Mouse (Mus musculus) CH12.LX (cell line): ENCODE data around the gene Sidt1. TPM values are rescaled to one million over a fixed set of nuclear protein-coding genes. Genes with fewer than 3 reads are reported as not detected.

Source experiments
- DNase-seq: peaks from one replicate; pipeline ENCODE4 v3.0.0-alpha.2; 2013; ENCODE audit errors: extremely low read depth
- H3K27ac ChIP-seq: 2 replicates; pipeline ENCODE4 v1.5.1; 2012; ENCODE audit warnings: low read depth, mild to moderate bottlenecking, control low read depth, moderate library complexity; ENCODE audit not compliant: insufficient read depth
- H3K27me3 ChIP-seq: replicated peaks from 2 replicates; pipeline ENCODE3; 2012; ENCODE audit warnings: inconsistent platforms
- H3K36me3 ChIP-seq, 2 experiments: replicated peaks in 1 of 2; 2 replicates each; pipeline versions ENCODE3 to v1.6.1; 2012; ENCODE audit warnings: inconsistent platforms in 1 of 2, low read length in 1 of 2, mild to moderate bottlenecking in 1 of 2, mixed read lengths in 1 of 2, moderate library complexity in 1 of 2; ENCODE audit not compliant: control insufficient read depth in 1 of 2, insufficient read depth in 1 of 2
- H3K4me1 ChIP-seq, 2 experiments: 2 replicates each; pipeline ENCODE4 v1.6.1; 2012; ENCODE audit warnings: inconsistent platforms in 1 of 2, moderate library complexity in 1 of 2; ENCODE audit not compliant: insufficient read depth in 2 of 2, control insufficient read depth in 1 of 2
- H3K4me2 ChIP-seq: 2 replicates; pipeline ENCODE4 v1.6.1; 2012; ENCODE audit warnings: low read depth, mild to moderate bottlenecking, control low read depth; ENCODE audit not compliant: poor library complexity, insufficient read depth, severe bottlenecking
- H3K4me3 ChIP-seq, 3 experiments: fragments of 150-350 bp in 1 of 3; sonication (generic) in 1 of 3; replicated peaks in 1 of 3; 2 replicates each; pipeline versions ENCODE3 to v1.5.1; 2011 to 2012; ENCODE audit warnings: low read depth in 2 of 3, low read length in 2 of 3, mild to moderate bottlenecking in 2 of 3, moderate library complexity in 2 of 3, control low read depth in 1 of 3, improper control_type of control experiment in 1 of 3, inconsistent platforms in 1 of 3, mixed read lengths in 1 of 3; ENCODE audit not compliant: poor library complexity in 1 of 3
- H3K79me2 ChIP-seq: replicated peaks from 2 replicates; pipeline ENCODE4 v1.6.1; 2012; ENCODE audit warnings: mild to moderate bottlenecking, moderate library complexity; ENCODE audit not compliant: control insufficient read depth, poor library complexity, insufficient read depth, severe bottlenecking; ENCODE audit errors: extremely low read depth
- H3K9ac ChIP-seq: 2 replicates; pipeline ENCODE4 v1.6.1; 2012; ENCODE audit warnings: low read depth, mild to moderate bottlenecking, control low read depth, moderate library complexity; ENCODE audit not compliant: insufficient read depth
- H3K9me3 ChIP-seq: replicated peaks from 2 replicates; pipeline ENCODE3; 2012; ENCODE audit warnings: low read length, inconsistent platforms, mixed read lengths
- CHD1 ChIP-seq: IDR thresholded peaks from 2 replicates; pipeline ENCODE4 v1.6.1; 2012; ENCODE audit warnings: low read depth, low read length, improper control_type of control experiment, inconsistent platforms
- E2F4 ChIP-seq: IDR thresholded peaks from 2 replicates; pipeline ENCODE4 v1.6.1; 2011; ENCODE audit warnings: low read depth, low read length, improper control_type of control experiment; ENCODE audit not compliant: insufficient replicate concordance
- ELF1 ChIP-seq: IDR thresholded peaks from 2 replicates; pipeline ENCODE4 v1.6.1; 2014; ENCODE audit warnings: low read depth, mild to moderate bottlenecking, inconsistent platforms, low read length, improper control_type of control experiment
- EP300 ChIP-seq: IDR thresholded peaks from 2 replicates; pipeline ENCODE4 v1.6.1; 2011; ENCODE audit warnings: low read length, improper control_type of control experiment
- ETS1 ChIP-seq: conservative IDR thresholded peaks from 2 replicates; pipeline ENCODE4 v1.6.1; 2012; ENCODE audit warnings: low read depth, mild to moderate bottlenecking, inconsistent platforms, low read length, improper control_type of control experiment, moderate library complexity
- IRF4 ChIP-seq: IDR thresholded peaks from 2 replicates; pipeline ENCODE4 v1.6.1; 2014; ENCODE audit warnings: low read depth, mild to moderate bottlenecking, inconsistent platforms, low read length, improper control_type of control experiment
- JUN ChIP-seq: IDR thresholded peaks from 2 replicates; pipeline ENCODE4 v1.6.1; 2011; ENCODE audit warnings: low read depth, mild to moderate bottlenecking, low read length, improper control_type of control experiment, moderate library complexity; ENCODE audit not compliant: insufficient read depth
- MAFK ChIP-seq: IDR thresholded peaks from 2 replicates; pipeline ENCODE4 v1.6.1; 2011; ENCODE audit warnings: low read length, improper control_type of control experiment; ENCODE audit not compliant: insufficient replicate concordance
- MAZ ChIP-seq: IDR thresholded peaks from 2 replicates; pipeline ENCODE4 v1.6.1; 2012; ENCODE audit warnings: low read depth, mild to moderate bottlenecking, inconsistent platforms, low read length, improper control_type of control experiment, moderate library complexity
- MXI1 ChIP-seq: IDR thresholded peaks from 2 replicates; pipeline ENCODE4 v1.6.1; 2011; ENCODE audit warnings: mild to moderate bottlenecking, low read depth, low read length, improper control_type of control experiment
- NRF1 ChIP-seq: IDR thresholded peaks from 2 replicates; pipeline ENCODE4 v1.6.1; 2014; ENCODE audit warnings: low read depth, mild to moderate bottlenecking, inconsistent platforms, low read length, improper control_type of control experiment, moderate library complexity
- PAX5 ChIP-seq: IDR thresholded peaks from 2 replicates; pipeline ENCODE4 v1.6.1; 2012; ENCODE audit warnings: low read length, inconsistent platforms, mixed read lengths
- POLR2A ChIP-seq: IDR thresholded peaks from 2 replicates; pipeline ENCODE4 v1.6.1; 2011; ENCODE audit warnings: low read depth, mild to moderate bottlenecking, improper control_type of control experiment, low read length
- SIN3A ChIP-seq: IDR thresholded peaks from 2 replicates; pipeline ENCODE4 v1.6.1; 2012; ENCODE audit warnings: low read length, improper control_type of control experiment, inconsistent platforms
- TCF12 ChIP-seq: IDR thresholded peaks from 2 replicates; pipeline ENCODE4 v1.6.1; 2014; ENCODE audit warnings: low read depth, mild to moderate bottlenecking, inconsistent platforms, low read length, improper control_type of control experiment
- UBTF ChIP-seq: IDR thresholded peaks from 2 replicates; pipeline ENCODE4 v1.6.1; 2012; ENCODE audit warnings: low read depth, mild to moderate bottlenecking, inconsistent platforms, low read length, improper control_type of control experiment, moderate library complexity
- USF1 ChIP-seq: IDR thresholded peaks from 2 replicates; pipeline ENCODE4 v1.6.1; 2014; ENCODE audit warnings: low read depth, mild to moderate bottlenecking, inconsistent platforms, low read length, improper control_type of control experiment
- USF2 ChIP-seq: conservative IDR thresholded peaks from 2 replicates; pipeline ENCODE4 v1.6.1; 2011; ENCODE audit warnings: low read depth, low read length, improper control_type of control experiment
- ZC3H11A ChIP-seq: IDR thresholded peaks from 2 replicates; pipeline ENCODE4 v1.6.1; 2012; ENCODE audit warnings: low read depth, mild to moderate bottlenecking, inconsistent platforms, low read length, improper control_type of control experiment
- ZKSCAN1 ChIP-seq: IDR thresholded peaks from 2 replicates; pipeline ENCODE4 v1.6.1; 2012; ENCODE audit warnings: low read depth, inconsistent platforms, low read length, improper control_type of control experiment, borderline replicate concordance
- dilution Hi-C: fragments of 300-500 bp; cut with MboI; formaldehyde crosslinking; loops from 2 replicates; pipeline ENCODE4 v1.14.3; 2020; ENCODE audit warnings: low sequenced_read_pairs; ENCODE audit not compliant: extremely low pct_unique_long_range_greater_than_20kb, extremely low pct_ligation_motif_present
- in situ Hi-C: fragments of 300-500 bp; cut with MboI; formaldehyde crosslinking; loops from 3 replicates; pipeline ENCODE4 v1.14.3; 2019; ENCODE audit warnings: low sequenced_read_pairs, low pct_ligation_motif_present, low pct_unique_long_range_greater_than_20kb, mixed read lengths
- polyA plus RNA-seq: library from polyadenylated mRNA; unstranded; fragments of >175 nt; gene quantifications from 2 replicates; pipeline ENCODE4 v1.2.1, GENCODE M21; 2012; ENCODE audit warnings: low read depth; ENCODE audit not compliant: insufficient read length
- total RNA-seq, 2 experiments: library from RNA; depleted of rRNA; stranded (reverse); fragments of 300-350 nt in 1 of 2; fragments of >200 nt in 1 of 2; gene quantifications; 2 replicates each; pipeline ENCODE4 v1.2.3; 2012 to 2014

The Sidt1 gene
- total and polyA plus RNA-seq, 3 experiments = not detected

- Histone ChIP-seq H3K4me2 (no peak overlapping the region), H3K27me3 (no peaks in the 10 kb centered on the region), H3K4me3 (no peak overlapping the region), H3K36me3 (no peaks in the 10 kb centered on the region), H3K79me2 (no peaks in the 10 kb centered on the region), H3K9ac (no peak overlapping the region), H3K9me3 (no peaks in the 10 kb centered on the region), H3K27ac (no peak overlapping the region), H3K4me1 (peaks cover 5 to 6% of the 10 kb centered on the region in 2 experiments; a peak in 2 of 4 replicates)
- no peak for DNase-seq
- in situ Hi-C loops = no loop called here
- dilution Hi-C loops = no loop called here
- TF ChIP-seq JUN (no peak), ZKSCAN1 (no peak), CHD1 (no peak)
Observed at GRCm38 (mm10) chr16:44269578-44269977, 63.4 kb downstream of the Sidt1 start.

GRCm38 (mm10) chr16:44268541-44269215, 64.3 kb downstream of the Sidt1 start:
- in situ Hi-C loops = no loop called here
- H3K4me3 ChIP-seq = no peak overlapping the region
- TF ChIP-seq ELF1 = no peak
- TF ChIP-seq CHD1 = no peak
- TF ChIP-seq NRF1 = no peak
- TF ChIP-seq MXI1 = no peak
- TF ChIP-seq MAFK = no peak
- no peak for TF ChIP-seq ETS1
- TF ChIP-seq E2F4 = no peak
- no peak for TF ChIP-seq IRF4
- TF ChIP-seq PAX5 = no peak
- TF ChIP-seq ZC3H11A = no peak
- TF ChIP-seq USF2 = no peak
- no peak for TF ChIP-seq POLR2A
- no peak overlapping the region for H3K27ac ChIP-seq
- no peaks in the 10 kb centered on the region for H3K9me3 ChIP-seq
- no peak for DNase-seq
- dilution Hi-C loops = no loop called here
- no peaks in the 10 kb centered on the region for H3K27me3 ChIP-seq
- H3K9ac ChIP-seq = no peak overlapping the region
- H3K4me1 ChIP-seq = peaks cover 5 to 6% of the 10 kb centered on the region in 2 experiments; a peak in 2 of 4 replicates
- no peaks in the 10 kb centered on the region for H3K79me2 ChIP-seq
- H3K36me3 ChIP-seq = no peaks in the 10 kb centered on the region
- no peak overlapping the region for H3K4me2 ChIP-seq

- no peak overlapping the region for H3K4me2 ChIP-seq
- H3K4me3 ChIP-seq = no peak overlapping the region
- no peaks in the 10 kb centered on the region for H3K27me3 ChIP-seq
- H3K4me1 ChIP-seq = no peaks in the 10 kb centered on the region
- no peak for DNase-seq
- H3K9ac ChIP-seq = no peak overlapping the region
- TF ChIP-seq TCF12 (no peak), MAZ (no peak), SIN3A (no peak), UBTF (no peak), USF1 (no peak), ZC3H11A (no peak), EP300 (no peak), JUN (no peak), ETS1 (no peak)
- H3K9me3 ChIP-seq = no peaks in the 10 kb centered on the region
- no peak overlapping the region for H3K27ac ChIP-seq
- in situ Hi-C loops = no loop called here
- H3K79me2 ChIP-seq = no peaks in the 10 kb centered on the region
- dilution Hi-C loops = no loop called here
- H3K36me3 ChIP-seq = no peaks in the 10 kb centered on the region
Observed at GRCm38 (mm10) chr16:44265562-44265961, 67.4 kb downstream of the Sidt1 start.
